Mouse (Mus musculus) CD4-positive helper T cell, adult 2 months (primary cell): Measurements from ENCODE around the gene Rims1.

ENCODE experiments used
- DNase-seq: peaks from one replicate; pipeline ENCODE4 v3.0.0-alpha.2; 2012; ENCODE audit warnings: low read depth, missing footprints, low spot score

Gene Rims1

GRCm38 (mm10) chr1:22695046-22695445 is 110.7 kb downstream of the Rims1 start:
- DNase-seq: no peak

GRCm38 (mm10) chr1:22694514-22694913 is 111.3 kb downstream of the Rims1 start:
- DNase-seq: no peak

GRCm38 (mm10) chr1:22683455-22683854 is 122.3 kb downstream of the Rims1 start:
- DNase-seq: no peak

GRCm38 (mm10) chr1:22664196-22664595 is 141.6 kb downstream of the Rims1 start:
- no peak for DNase-seq

- no peak for DNase-seq
Measured at GRCm38 (mm10) chr1:22661825-22662224, 144.0 kb downstream of the Rims1 start.

- DNase-seq: no peak
Measured at GRCm38 (mm10) chr1:22655983-22656382, 149.8 kb downstream of the Rims1 start.

GRCm38 (mm10) chr1:22654903-22655302 is 150.9 kb downstream of the Rims1 start:
- DNase-seq: no peak

GRCm38 (mm10) chr1:22650588-22650987 is 155.2 kb downstream of the Rims1 start:
- no peak for DNase-seq

GRCm38 (mm10) chr1:22649432-22649831 is 156.4 kb downstream of the Rims1 start:
- no peak for DNase-seq

- DNase-seq: no peak
Measured at GRCm38 (mm10) chr1:22645257-22645656, 160.5 kb downstream of the Rims1 start.

GRCm38 (mm10) chr1:22640568-22640967 is 165.2 kb downstream of the Rims1 start:
- no peak for DNase-seq

- DNase-seq: no peak
Measured at GRCm38 (mm10) chr1:22639702-22640101, 166.1 kb downstream of the Rims1 start.

GRCm38 (mm10) chr1:22633871-22634270 is 171.9 kb downstream of the Rims1 start:
- DNase-seq: no peak

- DNase-seq: no peak
Measured at GRCm38 (mm10) chr1:22632551-22632950, 173.2 kb downstream of the Rims1 start.

- no peak for DNase-seq
Measured at GRCm38 (mm10) chr1:22631991-22632390, 173.8 kb downstream of the Rims1 start.

- no peak for DNase-seq
Measured at GRCm38 (mm10) chr1:22629011-22629410, 176.8 kb downstream of the Rims1 start.

- no peak for DNase-seq
Measured at GRCm38 (mm10) chr1:22627013-22627412, 178.8 kb downstream of the Rims1 start.

- no peak for DNase-seq
Measured at GRCm38 (mm10) chr1:22626295-22626694, 179.5 kb downstream of the Rims1 start.

GRCm38 (mm10) chr1:22620827-22621226 is 185.0 kb downstream of the Rims1 start:
- no peak for DNase-seq

GRCm38 (mm10) chr1:22615601-22616000 is 190.2 kb downstream of the Rims1 start:
- no peak for DNase-seq

GRCm38 (mm10) chr1:22613609-22614008 is 192.2 kb downstream of the Rims1 start:
- DNase-seq: no peak

- no peak for DNase-seq
Measured at GRCm38 (mm10) chr1:22604329-22605044, 201.3 kb downstream of the Rims1 start.

- DNase-seq: no peak
Measured at GRCm38 (mm10) chr1:22596197-22596596, 209.6 kb downstream of the Rims1 start.

- no peak for DNase-seq
Measured at GRCm38 (mm10) chr1:22594841-22595240, 211.0 kb downstream of the Rims1 start.
